Mouse (Mus musculus) E14TG2a.4 (cell line): ENCODE data around the gene Wdr63.

Experiments used
- CTCF ChIP-seq: conservative IDR thresholded peaks from 2 replicates; pipeline ENCODE4 v1.5.1; 2014; ENCODE audit warnings: low read length
- POU5F1 ChIP-seq: IDR thresholded peaks from 2 replicates; pipeline ENCODE4 v1.6.1; 2014; ENCODE audit warnings: low read length, borderline replicate concordance

- no peak for TF ChIP-seq CTCF
- no peak for TF ChIP-seq POU5F1
Measured at GRCm38 (mm10) chr3:146142523-146142922, 34.6 kb upstream of the Wdr63 start.
